Mouse (Mus musculus): ENCODE data around the gene Rflna. TPM values are rescaled to one million over a fixed set of nuclear protein-coding genes. Genes with fewer than 3 reads are reported as not detected.

Rflna gene
- 1 to 10 TPM in 1 of 2 experiments, under 1 TPM in 1; 0.44 to 2.5 TPM for total RNA-seq (2021)

DNA sequence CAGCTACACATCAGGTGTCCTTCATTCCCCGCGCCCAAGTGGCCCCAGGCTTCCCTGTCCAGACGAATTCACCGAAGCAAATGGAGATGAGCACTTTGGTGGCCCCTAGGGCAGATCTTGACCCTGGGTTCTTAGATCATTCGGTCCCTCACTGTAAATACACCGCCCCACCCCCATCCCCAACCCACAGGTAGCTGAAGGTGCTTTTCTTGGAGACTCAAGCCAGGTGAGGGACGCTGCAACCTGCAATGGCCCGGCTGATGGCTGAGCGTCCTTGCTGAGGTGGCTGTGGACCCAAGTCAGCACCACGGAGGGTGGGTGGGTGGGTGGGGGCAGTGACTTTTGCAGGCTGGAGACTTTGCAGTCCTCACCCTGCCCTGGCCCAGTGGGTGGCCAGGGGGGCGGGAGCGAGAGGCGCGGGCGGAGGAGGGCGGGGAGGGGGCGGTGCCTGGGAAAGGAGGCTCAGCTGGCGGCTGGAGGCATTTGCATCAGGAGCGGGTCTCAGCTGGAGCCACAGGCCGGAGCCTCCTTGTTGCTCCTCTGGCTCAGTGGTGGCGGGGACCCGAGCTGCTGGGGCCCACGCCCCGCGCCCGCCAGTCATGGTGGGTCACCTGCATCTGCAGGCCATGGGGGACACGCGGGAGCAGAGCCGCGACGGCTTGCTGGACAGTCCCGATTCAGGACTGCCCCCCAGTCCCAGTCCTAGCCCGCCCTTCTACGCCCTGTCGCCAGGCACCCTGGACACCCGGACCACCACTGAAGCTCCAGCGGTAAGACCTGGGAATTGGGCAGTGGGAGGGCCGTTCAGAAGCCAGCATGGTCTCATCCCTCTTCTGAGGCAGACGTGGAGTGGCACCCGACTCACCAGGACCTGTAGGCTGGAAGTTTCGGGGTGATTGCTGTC, at the start of gene Rflna:
Gene Rflna, plus strand, starts transcription at position 253 of the 904 bp plus-strand sequence.
- DNase-seq (ENCODE audit: low spot score in 2 of 2) = no peak
- intact Hi-C loops (cut with DNase I) = loop anchor here (5.0 kb wide), 1 partner anchor 61 kb away; no protein-coding TSS in a partner anchor

- DNase-seq (ENCODE audit: low spot score in 2 of 2) = no peak
- intact Hi-C loops (cut with DNase I) = no loop called here
These were observed 48.4 kb upstream of the Rflna start for GRCm38 (mm10) chr5:124954404-124955305.

GRCm38 (mm10) chr5:124957491-124957890, 45.5 kb upstream of the Rflna start:
- no peak for DNase-seq (ENCODE audit: low spot score in 2 of 2)
- intact Hi-C loops (cut with DNase I) = no loop called here

DNA sequence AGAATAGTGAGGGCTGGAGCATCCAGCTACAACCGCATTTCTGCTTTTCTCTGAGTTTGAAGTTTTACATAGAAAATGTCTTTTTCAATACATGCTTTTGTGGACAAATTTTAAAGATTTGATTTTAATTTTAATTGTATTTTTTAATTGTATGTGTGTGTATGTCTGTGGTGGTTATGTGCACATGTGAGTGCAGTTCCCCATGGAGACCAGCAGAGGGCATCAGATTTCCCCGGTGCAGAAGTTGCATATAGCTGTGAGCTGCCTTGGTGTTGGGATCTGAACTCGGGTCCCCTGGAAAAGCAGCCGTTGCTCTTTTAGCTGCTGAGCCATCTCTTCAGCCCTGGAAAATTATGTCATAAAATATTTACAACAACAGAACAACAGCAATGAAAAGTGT, 43.9 kb upstream of the Rflna start:
- intact Hi-C loops (cut with DNase I) = no loop called here
- DNase-seq (ENCODE audit: low spot score in 2 of 2) = no peak

- peak; percentile 76 to 78 for DNase-seq (ENCODE audit: low spot score in 2 of 2)
- intact Hi-C loops (cut with DNase I) = no loop called here
These were observed 42.7 kb upstream of the Rflna start for GRCm38 (mm10) chr5:124960131-124960901.

DNA sequence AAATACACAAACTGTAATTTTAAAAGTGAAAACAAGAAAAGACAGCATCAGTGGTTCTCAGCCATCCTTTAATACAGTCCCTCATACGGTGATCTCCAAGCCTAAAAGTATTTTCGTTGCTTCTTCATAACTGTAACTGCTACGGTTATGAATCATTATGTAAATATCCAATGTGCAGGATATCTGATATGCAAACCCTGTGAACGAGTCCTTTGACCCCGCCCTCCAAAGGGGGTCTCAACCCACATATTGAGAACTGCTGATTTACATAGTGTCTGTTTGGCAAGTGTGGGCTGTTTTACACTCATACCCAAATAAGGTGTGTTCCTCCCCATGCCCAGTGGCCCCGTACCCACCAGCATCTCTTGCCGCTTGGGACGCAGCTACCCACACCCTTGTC, 41.6 kb upstream of the Rflna start:
- no peak for DNase-seq (ENCODE audit: low spot score in 2 of 2)
- intact Hi-C loops (cut with DNase I) = no loop called here

DNA sequence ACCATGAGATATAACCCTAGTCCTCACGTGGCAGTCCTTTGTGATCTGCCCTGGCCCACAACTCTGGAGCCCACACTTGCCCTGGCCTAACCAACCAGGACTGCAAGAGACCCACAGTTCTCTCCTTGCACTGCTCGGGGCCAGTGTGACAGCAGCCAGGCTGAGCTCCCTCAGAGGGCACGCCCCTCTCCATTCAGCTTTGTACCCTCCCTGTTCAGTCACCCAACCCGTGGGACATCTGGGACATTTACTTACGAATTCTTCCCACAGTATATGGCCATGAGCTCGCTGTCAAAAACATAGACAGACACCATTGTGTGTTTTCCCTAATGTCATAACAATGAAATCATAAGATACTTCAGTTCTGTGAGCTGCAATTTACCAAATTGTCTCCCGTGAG, 40.3 kb upstream of the Rflna start:
- intact Hi-C loops (cut with DNase I) = no loop called here

GRCm38 (mm10) chr5:124963806-124964672, 39.0 kb upstream of the Rflna start:
- DNase-seq (ENCODE audit: low spot score in 2 of 2) = peak; percentile 38 to 47
- intact Hi-C loops (cut with DNase I) = no loop called here

More for the DNA sequence above, 40.3 kb upstream of the Rflna start:
- no peak for DNase-seq (ENCODE audit: low spot score in 2 of 2)

DNA sequence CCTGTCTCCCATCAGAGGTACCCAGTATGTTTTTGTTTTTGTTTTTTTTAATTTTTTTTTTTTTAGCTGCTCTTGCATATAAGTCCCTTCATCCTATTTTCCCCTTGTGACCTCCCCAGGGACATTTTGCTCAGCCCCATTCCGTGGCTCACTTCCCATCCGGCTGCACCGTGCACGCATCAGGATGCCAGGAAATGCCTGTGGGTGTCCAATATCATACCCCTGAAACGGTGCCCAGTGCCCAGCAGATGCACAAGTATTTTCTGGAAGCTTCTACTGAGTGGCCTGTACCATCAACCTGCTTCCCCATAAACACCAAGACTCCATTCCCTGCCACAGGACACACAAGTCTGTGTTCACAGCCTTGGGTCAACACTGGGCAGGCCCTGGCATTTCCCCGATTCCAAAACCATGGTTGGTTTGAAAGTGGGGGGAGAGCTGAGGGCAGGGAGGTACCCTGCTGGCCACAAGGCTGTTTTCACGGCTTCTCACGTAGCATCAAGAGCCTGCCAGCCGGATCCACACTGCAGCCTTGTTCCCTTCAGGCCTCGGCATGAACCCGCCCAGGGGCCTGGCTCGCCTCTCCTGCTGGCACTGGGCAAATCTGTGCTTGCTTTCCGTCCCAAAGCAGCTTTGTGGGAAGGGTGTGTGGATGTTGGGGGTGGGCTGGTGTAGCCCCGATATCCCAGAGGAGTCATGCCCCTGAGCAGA, 36.2 kb upstream of the Rflna start:
- intact Hi-C loops (cut with DNase I) = no loop called here
- no peak for DNase-seq (ENCODE audit: low spot score in 2 of 2)

GRCm38 (mm10) chr5:124969790-124970189, 33.2 kb upstream of the Rflna start:
- intact Hi-C loops (cut with DNase I) = no loop called here

GRCm38 (mm10) chr5:124986222-124986621, 16.8 kb upstream of the Rflna start:
- intact Hi-C loops (cut with DNase I) = no loop called here

More at GRCm38 (mm10) chr5:124969790-124970189, 33.2 kb upstream of the Rflna start:
- no peak for DNase-seq (ENCODE audit: low spot score in 2 of 2)

GRCm38 (mm10) chr5:124986656-124987055, 16.4 kb upstream of the Rflna start:
- intact Hi-C loops (cut with DNase I) = no loop called here
- no peak for DNase-seq (ENCODE audit: low spot score in 2 of 2)

More at GRCm38 (mm10) chr5:124986222-124986621, 16.8 kb upstream of the Rflna start:
- DNase-seq (ENCODE audit: low spot score in 2 of 2) = no peak

DNA sequence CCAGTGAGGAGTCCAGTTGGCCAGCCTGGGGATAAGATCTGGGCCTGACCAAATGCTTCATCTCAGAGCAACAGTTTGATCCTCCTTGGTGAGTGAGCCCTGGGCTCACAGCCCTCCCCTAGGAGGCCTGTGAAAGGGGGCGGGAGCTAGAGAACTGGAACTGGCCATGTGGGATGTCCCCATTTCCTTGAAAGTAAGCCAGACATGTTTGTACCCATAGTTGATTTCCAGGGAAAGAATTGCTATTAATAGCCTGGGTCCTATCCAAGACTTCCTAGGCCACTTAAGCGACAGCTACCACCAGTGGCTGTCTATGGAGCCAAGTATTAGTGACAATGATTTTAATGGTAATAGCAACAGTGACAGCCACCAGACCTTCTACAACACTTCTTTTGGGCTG, 13.3 kb upstream of the Rflna start:
- intact Hi-C loops (cut with DNase I) = no loop called here
- no peak for DNase-seq (ENCODE audit: low spot score in 2 of 2)

DNA sequence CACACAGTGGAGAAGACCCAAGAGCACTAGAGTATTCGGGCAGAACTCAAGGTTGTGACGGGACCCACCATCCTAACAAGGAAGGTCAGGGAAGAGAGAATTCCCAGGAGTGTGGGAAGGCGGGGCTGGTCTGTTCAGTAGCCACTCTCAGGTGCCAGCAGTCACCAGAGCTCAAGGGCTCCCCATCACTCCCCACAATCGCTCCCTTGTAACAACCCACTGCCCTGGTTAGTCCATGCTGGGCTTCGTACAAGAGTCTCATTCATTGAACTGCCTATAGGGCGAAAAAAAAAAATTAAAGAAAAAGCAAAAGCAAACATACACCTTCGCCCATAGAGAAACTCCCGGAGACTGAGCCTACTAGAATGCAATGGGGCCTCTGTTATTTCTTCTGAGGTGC, 10.7 kb upstream of the Rflna start:
- no peak for DNase-seq (ENCODE audit: low spot score in 2 of 2)
- intact Hi-C loops (cut with DNase I) = no loop called here

- intact Hi-C loops (cut with DNase I) = no loop called here
- DNase-seq (ENCODE audit: low spot score in 2 of 2) = no peak
These were observed 10.1 kb upstream of the Rflna start for GRCm38 (mm10) chr5:124992891-124993290.

- peak; percentile 71 to 79 for DNase-seq (ENCODE audit: low spot score in 2 of 2)
- intact Hi-C loops (cut with DNase I) = no loop called here
These were observed 6.2 kb upstream of the Rflna start for GRCm38 (mm10) chr5:124996816-124997215.

GRCm38 (mm10) chr5:124997913-124998312, 5.1 kb upstream of the Rflna start:
- no peak for DNase-seq (ENCODE audit: low spot score in 2 of 2)
- intact Hi-C loops (cut with DNase I) = no loop called here

- intact Hi-C loops (cut with DNase I) = loop anchor here (5.0 kb wide), 1 partner anchor 59 kb away; no protein-coding TSS in a partner anchor
- no peak for DNase-seq (ENCODE audit: low spot score in 2 of 2)
These were observed 2.2 kb upstream of the Rflna start for GRCm38 (mm10) chr5:125000756-125001250.
